Mouse (Mus musculus): Measurements from ENCODE around the gene Ppp1r14a. TPM values are rescaled to one million over a fixed set of nuclear protein-coding genes. Genes with fewer than 3 reads are reported as not detected.

Ppp1r14a gene
- polyA plus RNA-seq, 1 experiment from 2014 or later, result 11.8 TPM

DNA sequence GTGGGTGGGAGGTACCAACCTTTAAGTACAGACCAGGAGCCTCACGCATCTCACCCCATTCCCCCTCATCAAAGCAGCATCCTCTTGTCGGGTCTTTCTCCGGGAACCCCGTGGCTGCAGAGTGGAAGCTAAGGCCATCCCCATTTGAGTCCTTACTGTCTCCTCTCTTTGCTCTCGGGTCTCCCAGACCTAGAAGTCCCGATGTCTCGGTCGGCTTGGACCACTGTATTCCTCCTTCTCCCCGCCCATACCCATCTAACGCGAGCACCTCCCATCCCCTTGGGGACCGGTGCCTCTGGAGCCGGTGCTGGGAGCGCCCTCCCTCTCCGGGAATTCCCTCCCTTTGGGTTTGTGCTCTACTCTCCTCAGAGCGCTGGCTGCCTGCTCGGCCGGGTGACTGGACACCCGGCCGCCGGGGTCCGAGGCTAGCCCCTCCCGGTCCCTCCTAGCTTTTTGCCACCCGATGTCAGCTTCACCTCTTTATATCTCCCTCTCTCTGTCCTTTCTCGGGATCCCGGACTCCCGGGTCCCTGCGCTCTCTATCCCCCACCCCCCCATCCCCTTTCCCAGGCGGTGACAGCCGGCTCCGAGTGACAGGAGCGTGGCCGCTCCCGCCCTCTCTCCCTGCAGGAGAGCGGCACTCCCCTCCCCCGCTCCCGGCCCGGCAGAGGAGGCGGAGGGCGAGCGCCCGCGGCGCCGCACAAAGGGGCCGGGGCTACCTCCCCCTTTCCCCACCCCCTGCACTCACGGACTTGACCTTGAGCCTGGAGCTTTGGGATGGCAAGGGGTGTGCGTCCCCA is 15.6 kb downstream of the Ppp1r14a start:
- no peak for ATAC-seq (ENCODE audit: insufficient number of reproducible peaks, insufficient read depth, low FRiP score, low read depth)
- Histone ChIP-seq H3K9ac (ENCODE audit: low read length) (peak overlapping the region; percentile 44), H3K27me3 (ENCODE audit: control insufficient read depth, insufficient read depth, low read length) (peaks cover 75% of the 10 kb centered on the region), H3K27ac (replicated peaks in 1 of 2; ENCODE audit: control insufficient read depth in 1 of 2, insufficient read depth in 1 of 2, low read depth in 2 of 2, low read length in 2 of 2) (no peak overlapping the region), H3K4me1 (ENCODE audit: control insufficient read depth in 2 of 2, insufficient read depth in 2 of 2, low read length in 2 of 2) (peaks cover 12 to 29% of the 10 kb centered on the region in 2 experiments; a peak in 3 of 4 replicates), H3K4me2 (ENCODE audit: low read length) (peak overlapping the region; percentile 83), H3K4me3 (ENCODE audit: control insufficient read depth in 1 of 2, insufficient read depth in 1 of 2, low read depth in 1 of 2, low read length in 2 of 2) (peak overlapping the region; percentile 47 to 48), H3K36me3 (ENCODE audit: control insufficient read depth, insufficient read depth, low read length) (no peaks in the 10 kb centered on the region), H3K9me3 (ENCODE audit: control insufficient read depth, low read length) (peaks cover 5% of the 10 kb centered on the region)
- WGBS, result under 1% methylated on average over 47 of the region's 48 CpGs

DNA sequence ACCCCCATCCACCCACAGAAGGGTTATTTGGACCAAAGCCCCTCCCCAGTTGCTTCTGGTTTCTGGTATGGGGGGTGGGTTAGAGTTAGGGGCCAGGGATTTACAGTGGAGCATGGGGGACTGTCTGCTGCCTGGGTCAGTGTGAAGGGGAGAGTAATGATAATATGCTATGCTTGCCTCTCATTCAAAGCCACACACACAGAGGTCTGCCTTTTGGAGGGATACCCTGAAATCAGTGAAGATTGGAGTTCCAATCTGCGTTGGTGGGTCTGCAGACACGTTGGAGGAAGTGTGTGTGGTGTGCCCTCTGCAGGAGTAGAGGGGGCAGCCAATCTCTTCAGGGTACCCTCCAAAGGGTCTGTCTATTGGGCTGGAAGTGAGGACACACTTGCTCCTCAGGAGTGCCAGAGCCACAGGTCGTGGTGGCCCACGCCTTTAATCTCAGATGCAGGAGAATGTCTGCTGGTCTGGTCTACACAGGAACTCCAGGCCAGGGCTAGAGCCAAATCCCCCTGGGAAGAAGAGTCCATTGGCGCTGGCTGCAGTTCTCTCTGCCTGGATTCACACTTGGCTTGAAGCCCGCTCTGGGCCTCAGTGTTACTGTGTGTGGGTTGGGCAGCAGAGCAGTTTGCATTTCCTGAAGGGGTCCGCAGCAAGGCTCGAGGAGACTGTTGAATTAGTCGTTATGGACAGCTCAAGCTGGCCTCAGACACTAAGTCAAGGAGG is 16.3 kb downstream of the Ppp1r14a start:
- Histone ChIP-seq H3K36me3 (ENCODE audit: control insufficient read depth, insufficient read depth, low read length) (no peaks in the 10 kb centered on the region), H3K27me3 (ENCODE audit: control insufficient read depth, insufficient read depth, low read length) (peaks cover 81% of the 10 kb centered on the region), H3K4me3 (ENCODE audit: control insufficient read depth in 1 of 2, insufficient read depth in 1 of 2, low read depth in 1 of 2, low read length in 2 of 2) (peak overlapping the region in 1 of 2 experiments; percentile 48; a peak in 3 of 4 replicates), H3K27ac (replicated peaks in 1 of 2; ENCODE audit: control insufficient read depth in 1 of 2, insufficient read depth in 1 of 2, low read depth in 2 of 2, low read length in 2 of 2) (no peak overlapping the region), H3K4me2 (ENCODE audit: low read length) (peak overlapping the region; percentile 83), H3K9ac (ENCODE audit: low read length) (no peak overlapping the region; the same call in 1 of the 2 replicates), H3K9me3 (ENCODE audit: control insufficient read depth, low read length) (peaks cover 5% of the 10 kb centered on the region), H3K4me1 (ENCODE audit: control insufficient read depth in 2 of 2, insufficient read depth in 2 of 2, low read length in 2 of 2) (peaks cover 12 to 30% of the 10 kb centered on the region in 2 experiments; a peak in 3 of 4 replicates)
- no peak for ATAC-seq (ENCODE audit: insufficient number of reproducible peaks, insufficient read depth, low FRiP score, low read depth)
- 26% methylated on average over 9 of the region's 9 CpGs for WGBS

DNA sequence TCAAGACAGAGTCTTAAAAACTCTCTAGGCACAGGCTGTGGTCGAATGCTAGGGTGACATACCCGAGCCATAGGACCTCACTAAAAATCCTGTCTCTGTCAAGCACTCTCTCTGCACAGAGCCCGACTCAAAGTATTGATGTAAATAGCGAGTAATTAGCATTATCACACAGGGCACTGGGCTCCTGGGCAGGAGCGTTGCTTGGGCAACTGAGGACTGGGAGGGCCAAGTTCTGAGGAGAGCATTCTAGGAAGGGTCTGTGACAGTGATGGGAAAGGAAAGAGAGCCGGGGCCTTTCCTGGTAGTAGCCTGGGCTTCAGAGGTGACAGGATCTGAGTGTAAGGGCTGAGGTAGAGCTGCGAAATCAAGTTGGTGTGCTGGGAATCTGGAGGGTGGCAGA is 17.0 kb downstream of the Ppp1r14a start:
- peaks cover 11 to 30% of the 10 kb centered on the region in 2 experiments; a peak in 3 of 4 replicates for H3K4me1 ChIP-seq (ENCODE audit: control insufficient read depth in 2 of 2, insufficient read depth in 2 of 2, low read length in 2 of 2)
- no peaks in the 10 kb centered on the region for H3K36me3 ChIP-seq (ENCODE audit: control insufficient read depth, insufficient read depth, low read length)
- ATAC-seq (ENCODE audit: insufficient number of reproducible peaks, insufficient read depth, low FRiP score, low read depth), result no peak
- H3K9me3 ChIP-seq (ENCODE audit: control insufficient read depth, low read length), result peaks cover 5% of the 10 kb centered on the region
- no peak overlapping the region for H3K4me3 ChIP-seq (ENCODE audit: control insufficient read depth in 1 of 2, insufficient read depth in 1 of 2, low read depth in 1 of 2, low read length in 2 of 2)
- H3K27ac ChIP-seq (replicated peaks in 1 of 2; ENCODE audit: control insufficient read depth in 1 of 2, insufficient read depth in 1 of 2, low read depth in 2 of 2, low read length in 2 of 2), result no peak overlapping the region
- no peak overlapping the region for H3K9ac ChIP-seq (ENCODE audit: low read length)
- WGBS, result 57% methylated on average over 7 of the region's 7 CpGs
- peaks cover 81% of the 10 kb centered on the region for H3K27me3 ChIP-seq (ENCODE audit: control insufficient read depth, insufficient read depth, low read length)
- no peak overlapping the region for H3K4me2 ChIP-seq (ENCODE audit: low read length)

DNA sequence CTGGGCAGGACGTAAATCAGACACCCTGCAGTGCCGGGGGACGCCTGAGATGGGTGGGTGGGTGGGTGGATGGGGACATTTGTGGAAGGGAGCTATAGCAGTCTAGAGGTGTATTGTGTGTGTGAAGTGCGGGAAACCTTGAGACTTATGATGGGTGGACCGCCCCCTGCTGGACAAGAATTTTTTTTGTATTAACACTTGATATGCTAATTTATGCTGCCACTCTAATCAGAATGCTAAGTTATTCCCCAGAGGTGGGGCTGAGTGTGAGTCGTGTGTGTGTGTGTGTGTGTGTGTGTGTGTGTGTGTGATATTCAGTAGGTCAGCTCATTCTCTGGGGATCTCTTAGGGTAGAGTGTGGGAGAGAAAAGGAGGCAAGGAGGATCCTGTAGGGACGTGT is 17.5 kb downstream of the Ppp1r14a start:
- no peak for ATAC-seq (ENCODE audit: insufficient number of reproducible peaks, insufficient read depth, low FRiP score, low read depth)
- Histone ChIP-seq H3K36me3 (ENCODE audit: control insufficient read depth, insufficient read depth, low read length) (no peaks in the 10 kb centered on the region), H3K9me3 (ENCODE audit: control insufficient read depth, low read length) (peaks cover 5% of the 10 kb centered on the region), H3K4me3 (ENCODE audit: control insufficient read depth in 1 of 2, insufficient read depth in 1 of 2, low read depth in 1 of 2, low read length in 2 of 2) (no peak overlapping the region), H3K4me2 (ENCODE audit: low read length) (no peak overlapping the region), H3K4me1 (ENCODE audit: control insufficient read depth in 2 of 2, insufficient read depth in 2 of 2, low read length in 2 of 2) (peaks cover 10 to 30% of the 10 kb centered on the region in 2 experiments; a peak in 3 of 4 replicates), H3K9ac (ENCODE audit: low read length) (no peak overlapping the region), H3K27me3 (ENCODE audit: control insufficient read depth, insufficient read depth, low read length) (peaks cover 84% of the 10 kb centered on the region), H3K27ac (replicated peaks in 1 of 2; ENCODE audit: control insufficient read depth in 1 of 2, insufficient read depth in 1 of 2, low read depth in 2 of 2, low read length in 2 of 2) (no peak overlapping the region)
- WGBS, result 29% methylated on average over 7 of the region's 7 CpGs

DNA sequence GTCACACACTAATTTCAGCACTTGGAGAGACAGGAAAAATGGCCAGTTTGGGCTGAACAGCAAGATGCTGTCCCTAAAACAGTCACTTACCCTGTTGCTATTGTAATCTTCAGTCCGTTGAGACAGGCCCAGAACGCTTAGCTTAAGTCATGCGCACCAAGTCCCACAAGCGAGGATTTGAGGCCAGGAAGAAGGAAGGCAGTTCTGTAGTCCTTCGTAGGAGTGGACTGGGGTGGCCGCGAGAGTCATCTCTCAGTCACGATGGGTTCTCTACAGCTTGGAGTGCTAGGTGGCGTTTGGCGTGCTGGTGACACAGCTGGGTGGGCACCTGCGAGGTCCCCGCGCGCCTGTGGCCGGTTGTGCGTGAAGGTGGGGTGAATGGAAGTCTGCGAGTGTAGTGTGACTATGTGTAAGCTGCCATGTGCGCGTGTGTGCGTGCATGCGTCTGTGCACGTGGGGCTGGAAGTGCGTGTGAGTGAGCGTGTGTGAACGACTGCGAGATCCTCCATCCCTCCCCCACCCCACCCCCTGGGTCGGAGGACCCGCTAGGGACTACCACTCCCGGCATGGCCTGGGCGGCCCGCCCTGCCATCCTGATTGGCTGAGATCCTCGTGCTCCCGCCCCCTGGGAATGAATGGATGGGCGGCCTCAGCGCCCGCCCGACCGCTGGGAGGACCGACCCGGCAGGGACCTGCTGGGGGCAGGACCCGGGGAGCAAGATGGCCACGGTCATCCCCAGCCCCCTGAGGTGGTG is 18.4 kb downstream of the Ppp1r14a start:
- Histone ChIP-seq H3K9ac (ENCODE audit: low read length) (peak overlapping the region; percentile 60), H3K27ac (replicated peaks in 1 of 2; ENCODE audit: control insufficient read depth in 1 of 2, insufficient read depth in 1 of 2, low read depth in 2 of 2, low read length in 2 of 2) (no peak overlapping the region), H3K4me1 (ENCODE audit: control insufficient read depth in 2 of 2, insufficient read depth in 2 of 2, low read length in 2 of 2) (peaks cover 10 to 30% of the 10 kb centered on the region in 2 experiments; a peak in 3 of 4 replicates), H3K4me2 (ENCODE audit: low read length) (peak overlapping the region; percentile 98), H3K27me3 (ENCODE audit: control insufficient read depth, insufficient read depth, low read length) (peaks cover 76% of the 10 kb centered on the region), H3K4me3 (ENCODE audit: control insufficient read depth in 1 of 2, insufficient read depth in 1 of 2, low read depth in 1 of 2, low read length in 2 of 2) (peak overlapping the region; percentile 51 to 63), H3K9me3 (ENCODE audit: control insufficient read depth, low read length) (peaks cover 5% of the 10 kb centered on the region), H3K36me3 (ENCODE audit: control insufficient read depth, insufficient read depth, low read length) (no peaks in the 10 kb centered on the region)
- peak; percentile 82 for ATAC-seq (ENCODE audit: insufficient number of reproducible peaks, insufficient read depth, low FRiP score, low read depth)
- WGBS, result 2% methylated on average over 41 of the region's 42 CpGs

DNA sequence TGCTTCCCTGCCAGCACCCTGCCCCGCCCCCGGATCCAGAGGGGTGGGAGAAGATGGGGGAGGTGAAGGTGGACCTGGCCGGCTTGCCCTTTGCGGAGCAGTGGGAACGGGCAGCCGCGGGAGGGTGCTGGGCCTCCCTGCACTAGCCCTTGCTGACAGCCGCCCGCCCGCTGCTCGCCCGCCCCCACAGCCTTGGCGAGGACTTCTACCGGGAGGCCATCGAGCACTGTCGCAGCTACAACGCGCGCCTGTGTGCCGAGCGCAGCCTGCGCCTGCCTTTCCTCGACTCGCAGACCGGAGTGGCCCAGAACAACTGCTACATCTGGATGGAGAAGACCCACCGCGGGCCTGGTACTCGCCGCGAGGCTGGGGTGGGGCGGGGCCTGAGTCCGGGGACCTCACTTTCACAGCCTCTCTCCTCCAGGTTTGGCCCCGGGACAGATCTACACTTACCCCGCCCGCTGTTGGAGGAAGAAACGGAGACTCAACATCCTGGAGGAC is 20.2 kb downstream of the Ppp1r14a start:
- no peaks in the 10 kb centered on the region for H3K9me3 ChIP-seq (ENCODE audit: control insufficient read depth, low read length)
- WGBS, result 0% methylated on average over 35 of the region's 36 CpGs
- peak overlapping the region; percentile 66 for H3K9ac ChIP-seq (ENCODE audit: low read length)
- H3K4me3 ChIP-seq (ENCODE audit: control insufficient read depth in 1 of 2, insufficient read depth in 1 of 2, low read depth in 1 of 2, low read length in 2 of 2), result peak overlapping the region; percentile 38 to 45
- no peak overlapping the region for H3K27ac ChIP-seq (replicated peaks in 1 of 2; ENCODE audit: control insufficient read depth in 1 of 2, insufficient read depth in 1 of 2, low read depth in 2 of 2, low read length in 2 of 2)
- no peak for ATAC-seq (ENCODE audit: insufficient number of reproducible peaks, insufficient read depth, low FRiP score, low read depth)
- H3K27me3 ChIP-seq (ENCODE audit: control insufficient read depth, insufficient read depth, low read length), result peaks cover 58% of the 10 kb centered on the region
- H3K36me3 ChIP-seq (ENCODE audit: control insufficient read depth, insufficient read depth, low read length), result no peaks in the 10 kb centered on the region
- H3K4me2 ChIP-seq (ENCODE audit: low read length), result peak overlapping the region; percentile 85
- peaks cover 6 to 26% of the 10 kb centered on the region in 2 experiments; a peak in 3 of 4 replicates for H3K4me1 ChIP-seq (ENCODE audit: control insufficient read depth in 2 of 2, insufficient read depth in 2 of 2, low read length in 2 of 2)

DNA sequence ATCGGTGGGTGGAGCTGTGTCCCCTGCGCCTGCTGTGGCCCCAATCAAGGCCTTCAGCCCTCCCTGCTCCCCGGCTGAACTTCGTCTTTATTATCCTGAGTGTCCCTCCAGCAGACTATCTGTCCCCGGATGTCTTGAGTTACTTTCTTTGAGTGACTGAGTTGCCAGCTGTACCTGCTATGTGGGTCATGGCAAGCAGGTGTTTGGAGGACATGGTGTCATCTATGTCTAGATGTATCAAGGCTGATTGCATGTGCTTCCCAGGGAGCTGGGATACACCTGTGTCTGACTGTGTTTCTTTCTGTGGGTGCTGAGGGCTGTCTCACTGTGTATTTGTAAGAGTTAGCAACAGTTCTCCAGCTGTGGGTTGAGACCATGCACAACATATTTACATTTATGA is 20.6 kb downstream of the Ppp1r14a start:
- H3K9ac ChIP-seq (ENCODE audit: low read length), result peak overlapping the region; percentile 66
- peaks cover 6 to 22% of the 10 kb centered on the region in 2 experiments; a peak in 3 of 4 replicates for H3K4me1 ChIP-seq (ENCODE audit: control insufficient read depth in 2 of 2, insufficient read depth in 2 of 2, low read length in 2 of 2)
- peaks cover 53% of the 10 kb centered on the region for H3K27me3 ChIP-seq (ENCODE audit: control insufficient read depth, insufficient read depth, low read length)

More for the DNA sequence above, 20.6 kb downstream of the Ppp1r14a start:
- 8% methylated on average over 5 of the region's 5 CpGs for WGBS
- H3K4me3 ChIP-seq (ENCODE audit: control insufficient read depth in 1 of 2, insufficient read depth in 1 of 2, low read depth in 1 of 2, low read length in 2 of 2), result peak overlapping the region; percentile 38 to 45
- no peak for ATAC-seq (ENCODE audit: insufficient number of reproducible peaks, insufficient read depth, low FRiP score, low read depth)
- H3K27ac ChIP-seq (replicated peaks in 1 of 2; ENCODE audit: control insufficient read depth in 1 of 2, insufficient read depth in 1 of 2, low read depth in 2 of 2, low read length in 2 of 2), result no peak overlapping the region
- peak overlapping the region; percentile 85 for H3K4me2 ChIP-seq (ENCODE audit: low read length)
- H3K36me3 ChIP-seq (ENCODE audit: control insufficient read depth, insufficient read depth, low read length), result no peaks in the 10 kb centered on the region
- no peaks in the 10 kb centered on the region for H3K9me3 ChIP-seq (ENCODE audit: control insufficient read depth, low read length)

Data from heart, embryonic 14.5 days (tissue).